ENCODE assay signal across 8 mouse cellular contexts in the genomic region with DNA sequence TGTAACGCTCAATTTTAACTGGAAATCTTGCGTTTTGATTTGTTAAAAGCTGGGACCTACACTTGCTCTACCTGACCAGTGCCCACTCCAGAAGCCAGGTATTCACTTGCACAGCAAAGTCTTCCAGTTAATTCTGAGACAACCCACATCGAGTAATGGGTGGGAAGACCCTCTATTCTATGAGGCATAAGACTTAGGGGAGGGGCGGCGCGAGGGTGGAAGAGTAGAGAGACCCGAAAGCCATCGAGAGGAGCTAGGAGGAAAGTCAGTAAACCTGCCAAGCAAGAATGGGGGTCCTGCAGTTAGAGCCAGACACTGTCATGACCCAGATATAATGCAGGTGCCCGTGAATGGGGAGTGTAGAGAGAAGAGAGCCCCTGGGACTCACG.
DNase-seq lines count a peak whose midpoint lies in the region; ATAC-seq lines count a peak whose summit lies in the region.

No protein-coding gene starts in this region.

- no peaks in the 10 kb centered on the region for H3K9me3 ChIP-seq in heart, embryonic 12.5 days (replicated peaks)
- H3K9me3 ChIP-seq in neural tube, embryonic 12.5 days, result no peaks in the 10 kb centered on the region
- no peaks in the 10 kb centered on the region for H3K9me3 ChIP-seq in hindbrain, embryonic 15.5 days
- no peaks in the 10 kb centered on the region for H3K9me3 ChIP-seq in neural tube, embryonic 14.5 days (ENCODE audit: control insufficient read depth, low read length)

- peak overlapping the region; percentile 70 for H3K4me2 ChIP-seq in heart, embryonic 12.5 days
- H3K4me2 ChIP-seq in neural tube, embryonic 12.5 days (replicated peaks), result peak overlapping the region; percentile 57; the same call in 1 of the 2 replicates
- peak overlapping the region; percentile 76 for H3K4me2 ChIP-seq in hindbrain, embryonic 15.5 days
- H3K4me2 ChIP-seq in neural tube, embryonic 14.5 days (ENCODE audit: low read depth, low read length), result no peak overlapping the region; the same call in 1 of the 2 replicates

- H3K36me3 ChIP-seq in heart, embryonic 12.5 days, result peaks cover 2% of the 10 kb centered on the region; the same call in 1 of the 2 replicates
- H3K36me3 ChIP-seq in neural tube, embryonic 12.5 days, result peaks cover 5% of the 10 kb centered on the region
- no peaks in the 10 kb centered on the region for H3K36me3 ChIP-seq in hindbrain, embryonic 15.5 days
- no peaks in the 10 kb centered on the region for H3K36me3 ChIP-seq in neural tube, embryonic 14.5 days (ENCODE audit: control insufficient read depth, insufficient read depth, low read length)

- intact Hi-C loops in heart, postnatal 14 days (cut with DNase I), result loop anchor here (2.0 to 5.0 kb wide), 2 partner anchors 75 to 295 kb away; a partner anchor contains a TSS

- H3K27ac ChIP-seq in heart, embryonic 12.5 days (ENCODE audit: poor library complexity, severe bottlenecking), result no peak overlapping the region
- no peak overlapping the region for H3K27ac ChIP-seq in neural tube, embryonic 12.5 days
- no peak overlapping the region for H3K27ac ChIP-seq in hindbrain, embryonic 15.5 days (replicated peaks)
- H3K27ac ChIP-seq in neural tube, embryonic 14.5 days (ENCODE audit: low read depth, low read length), result no peak overlapping the region

- H3K4me3 ChIP-seq in heart, embryonic 12.5 days, result no peak overlapping the region
- H3K4me3 ChIP-seq in neural tube, embryonic 12.5 days, result no peak overlapping the region
- no peak overlapping the region for H3K4me3 ChIP-seq in hindbrain, embryonic 15.5 days
- H3K4me3 ChIP-seq in neural tube, embryonic 14.5 days (ENCODE audit: low read depth, low read length), result no peak overlapping the region

- peaks cover 8% of the 10 kb centered on the region; the same call in 1 of the 2 replicates for H3K4me1 ChIP-seq in heart, embryonic 12.5 days (replicated peaks)
- peaks cover 13% of the 10 kb centered on the region; the same call in 1 of the 2 replicates for H3K4me1 ChIP-seq in neural tube, embryonic 12.5 days
- peaks cover 5% of the 10 kb centered on the region; the same call in 1 of the 2 replicates for H3K4me1 ChIP-seq in hindbrain, embryonic 15.5 days (replicated peaks)
- peaks cover 8% of the 10 kb centered on the region; the same call in 1 of the 2 replicates for H3K4me1 ChIP-seq in neural tube, embryonic 14.5 days (ENCODE audit: control insufficient read depth, insufficient read depth, low read length)

- no peak for DNase-seq in heart, postnatal 14 days
- DNase-seq in neural tube, embryonic 10.5 days (ENCODE audit: extremely low spot score, low spot score), result no peak
- no peak for DNase-seq in thymus, postnatal 0 days (ENCODE audit: low spot score)
- no peak for DNase-seq in retina, postnatal 1 day

- no peaks in the 10 kb centered on the region for H3K27me3 ChIP-seq in heart, embryonic 12.5 days (replicated peaks)
- H3K27me3 ChIP-seq in neural tube, embryonic 12.5 days (replicated peaks), result no peaks in the 10 kb centered on the region
- no peaks in the 10 kb centered on the region for H3K27me3 ChIP-seq in hindbrain, embryonic 15.5 days
- no peaks in the 10 kb centered on the region for H3K27me3 ChIP-seq in neural tube, embryonic 14.5 days (ENCODE audit: control insufficient read depth, insufficient read depth, low read length)

- no peak for ATAC-seq in heart, embryonic 12.5 days (ENCODE audit: insufficient number of reproducible peaks, low FRiP score)
- ATAC-seq in neural tube, embryonic 12.5 days (ENCODE audit: low FRiP score, low read depth), result peak; percentile 2; the same call in 1 of the 2 replicates
- ATAC-seq in hindbrain, embryonic 15.5 days (ENCODE audit: low FRiP score, low read depth), result peak; percentile 31
- ATAC-seq in neural tube, embryonic 14.5 days (ENCODE audit: low read depth), result peak; percentile 23; the same call in 1 of the 2 replicates

- H3K9ac ChIP-seq in heart, embryonic 12.5 days, result no peak overlapping the region
- H3K9ac ChIP-seq in neural tube, embryonic 12.5 days, result no peak overlapping the region
- no peak overlapping the region for H3K9ac ChIP-seq in hindbrain, embryonic 15.5 days
- no peak overlapping the region for H3K9ac ChIP-seq in neural tube, embryonic 14.5 days (replicated peaks; ENCODE audit: low read depth, low read length)

- 44% methylated on average over 10 of the region's 10 CpGs for whole genome bisulfite sequencing in heart, embryonic 12.5 days
- 57% methylated on average over 10 of the region's 10 CpGs for WGBS in neural tube, embryonic 12.5 days
- WGBS in hindbrain, embryonic 15.5 days, result 56% methylated on average over 10 of the region's 10 CpGs
- WGBS in neural tube, embryonic 14.5 days, result 56% methylated on average over 10 of the region's 10 CpGs
